Mouse (Mus musculus): ENCODE results near the gene Dtl. TPM values are rescaled to one million over a fixed set of nuclear protein-coding genes. Genes with fewer than 3 reads are reported as not detected.
A peak's percentile ranks its signal among the peaks of the same experiment; 100 is the strongest.

The Dtl gene
- 36.8 and 38.8 TPM in 2 replicates for polyA plus RNA-seq (2015; fragmentation: Nextera tagmentation; extraction: Ambion mirVana)

DNA sequence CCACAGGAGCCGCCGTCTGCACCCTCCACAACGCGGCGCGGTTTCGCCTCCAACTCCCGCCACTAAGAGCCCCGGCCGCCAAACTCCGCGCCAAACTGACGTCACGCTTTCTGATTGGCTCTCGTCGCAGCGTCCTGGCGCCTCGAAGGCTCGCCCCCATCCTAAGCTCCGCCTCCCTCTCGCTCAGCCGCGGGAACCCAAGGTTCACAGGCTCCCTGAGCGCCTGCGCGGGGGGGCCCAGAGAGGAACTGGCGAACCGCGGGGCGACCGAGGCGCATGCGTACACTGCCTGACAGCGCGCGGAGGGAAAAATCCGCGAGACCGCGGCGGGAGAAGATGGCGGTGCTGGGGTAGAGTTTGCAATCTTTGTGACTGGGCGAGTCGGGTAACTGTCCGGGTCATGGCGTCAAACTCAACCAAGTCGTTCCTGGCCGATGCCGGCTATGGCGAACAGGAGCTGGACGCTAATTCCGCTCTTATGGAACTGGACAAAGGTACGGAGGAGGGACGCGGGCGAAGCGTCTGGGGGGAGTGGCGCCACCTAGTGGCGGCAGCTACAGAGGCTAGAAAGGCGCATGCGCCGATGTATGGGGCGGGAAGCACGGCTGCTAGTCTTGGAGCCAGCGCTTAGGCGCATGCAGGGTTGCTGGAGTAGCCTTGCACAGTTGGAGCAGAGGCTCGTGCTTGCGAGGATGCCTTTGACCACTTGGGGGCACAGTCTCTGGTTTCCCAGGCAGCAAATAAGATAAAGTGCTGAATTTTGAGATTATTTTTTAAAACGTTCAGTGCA lies at the start of gene Dtl, which contains the start of gene Ints7:
TSS of gene Dtl (minus strand) at position 87 of the 790 bp plus-strand sequence.
TSS of gene Ints7 (plus strand) at position 179 of the 790 bp plus-strand sequence.
- DNase-seq (ENCODE audit: low spot score), result peak; percentile 100

GRCm38 (mm10) chr1:191625026-191625425 lies 49.7 kb upstream of the Dtl start:
- DNase-seq (ENCODE audit: low spot score), result no peak

- DNase-seq (ENCODE audit: low spot score), result peak; percentile 27
These were observed 49.1 kb upstream of the Dtl start for GRCm38 (mm10) chr1:191624492-191624891.

DNA sequence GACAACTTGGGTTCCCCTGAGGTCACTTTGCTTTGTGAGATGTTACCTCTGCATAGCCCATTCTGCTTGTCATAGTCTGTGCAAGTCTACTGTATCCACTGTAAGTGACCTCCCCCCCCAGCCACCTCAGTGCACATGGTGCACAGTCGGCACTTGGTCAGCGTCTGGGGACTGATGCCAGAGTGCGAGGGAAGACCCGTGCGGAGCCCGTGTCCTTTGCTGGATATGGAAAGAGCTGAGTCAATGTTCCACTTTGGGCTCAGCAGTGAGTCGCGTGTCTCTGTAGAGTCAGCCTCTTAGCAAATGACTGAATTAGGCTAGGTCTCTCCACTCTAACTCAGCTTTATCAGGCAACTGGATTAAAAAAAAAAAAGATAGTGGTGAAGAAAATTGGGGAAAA lies 47.5 kb upstream of the Dtl start:
- no peak for DNase-seq (ENCODE audit: low spot score)

- no peak for DNase-seq (ENCODE audit: low spot score)
These were observed 45.8 kb upstream of the Dtl start for GRCm38 (mm10) chr1:191621096-191621495.

GRCm38 (mm10) chr1:191618067-191618766 lies 42.9 kb upstream of the Dtl start:
- no peak for DNase-seq (ENCODE audit: low spot score)

- no peak for DNase-seq (ENCODE audit: low spot score)
These were observed 42.2 kb upstream of the Dtl start for GRCm38 (mm10) chr1:191617589-191617988.

DNA sequence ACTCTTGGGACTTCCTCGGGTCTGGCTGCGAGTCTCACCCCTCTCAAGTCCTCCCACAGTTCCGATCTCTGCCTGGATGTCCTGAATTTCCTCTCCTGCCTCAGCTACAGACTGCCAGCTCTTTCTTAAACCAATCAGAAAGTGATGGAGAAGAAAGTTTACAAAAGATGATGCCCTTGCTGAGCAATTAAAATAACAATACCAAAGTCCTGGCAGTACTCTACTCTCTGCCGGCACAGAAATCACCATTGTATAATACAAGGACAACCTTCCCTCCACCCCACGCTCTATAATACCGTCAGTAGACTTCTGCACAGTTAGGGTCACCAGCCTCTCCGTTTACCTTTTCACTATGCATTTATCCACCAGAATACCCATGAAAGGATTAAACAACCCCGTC lies 40.9 kb upstream of the Dtl start:
- no peak for DNase-seq (ENCODE audit: low spot score)

- DNase-seq (ENCODE audit: low spot score), result no peak
These were observed 37.5 kb upstream of the Dtl start for GRCm38 (mm10) chr1:191612877-191613276.

- no peak for DNase-seq (ENCODE audit: low spot score)
These were observed 36.3 kb upstream of the Dtl start for GRCm38 (mm10) chr1:191611686-191612085.

GRCm38 (mm10) chr1:191610357-191610756 lies 35.0 kb upstream of the Dtl start:
- DNase-seq (ENCODE audit: low spot score), result no peak

DNA sequence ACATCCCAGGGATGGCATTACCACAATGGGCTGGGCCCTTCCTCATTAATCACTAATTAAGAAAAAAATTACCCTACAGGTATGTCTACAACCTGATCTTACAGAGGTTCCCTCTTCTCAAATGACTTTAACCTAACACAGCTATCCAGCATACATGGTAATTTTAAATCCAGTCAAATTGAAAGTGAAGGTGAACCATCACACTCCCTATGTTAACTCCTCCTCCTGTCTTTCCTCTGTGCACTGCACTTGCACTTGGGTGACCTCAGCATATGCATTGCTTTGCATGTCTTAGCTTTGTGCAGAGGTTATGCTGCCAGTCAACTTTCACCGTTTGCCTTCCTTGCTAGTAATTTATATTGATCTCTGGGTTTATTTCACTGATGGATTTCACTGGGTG lies 34.2 kb upstream of the Dtl start:
- no peak for DNase-seq (ENCODE audit: low spot score)

DNA sequence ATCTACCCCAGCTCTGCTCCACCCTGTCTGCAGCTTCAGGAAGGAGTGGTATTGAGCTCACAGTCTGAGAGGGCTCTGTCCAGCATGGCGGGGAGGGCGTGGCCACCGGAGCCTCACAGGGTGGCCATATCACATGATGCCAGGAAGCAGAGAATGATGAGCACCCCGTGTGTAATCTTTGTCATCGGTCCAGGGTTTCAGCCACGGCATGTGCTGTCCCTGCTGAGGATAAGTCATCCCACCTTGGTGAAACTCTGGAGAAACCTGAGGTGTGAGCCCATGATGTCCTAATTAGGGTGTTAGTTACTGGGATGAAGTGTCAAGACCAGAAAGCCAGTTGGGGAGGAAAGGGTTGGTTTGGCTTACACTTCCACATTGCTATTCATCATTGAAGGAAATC lies 33.7 kb upstream of the Dtl start:
- DNase-seq (ENCODE audit: low spot score), result no peak

DNA sequence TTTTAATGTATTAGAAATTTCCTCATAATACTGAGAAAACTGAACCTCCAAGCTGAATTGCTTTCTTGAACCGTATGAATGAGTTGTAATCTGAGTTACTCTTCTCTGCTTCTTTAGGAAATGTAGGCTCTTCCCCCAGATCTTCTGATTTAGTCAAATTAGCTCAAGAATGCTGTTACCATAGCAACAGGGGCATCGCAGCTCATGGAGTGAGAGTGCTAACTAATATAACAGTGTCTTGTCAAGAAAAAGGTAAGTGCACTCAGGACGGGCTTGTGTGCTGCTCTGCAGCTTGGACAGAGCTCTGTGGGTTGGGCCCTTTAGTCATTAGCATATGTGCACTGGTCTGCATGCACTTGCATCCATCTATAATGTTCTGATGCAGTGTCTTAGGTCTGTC lies 29.3 kb upstream of the Dtl start:
- no peak for DNase-seq (ENCODE audit: low spot score)

GRCm38 (mm10) chr1:191599210-191599609 lies 23.9 kb upstream of the Dtl start:
- peak; percentile 62 for DNase-seq (ENCODE audit: low spot score)

GRCm38 (mm10) chr1:191596076-191596475 lies 20.7 kb upstream of the Dtl start:
- DNase-seq (ENCODE audit: low spot score), result no peak

GRCm38 (mm10) chr1:191592016-191592720 lies 16.8 kb upstream of the Dtl start:
- no peak for DNase-seq (ENCODE audit: low spot score)

DNA sequence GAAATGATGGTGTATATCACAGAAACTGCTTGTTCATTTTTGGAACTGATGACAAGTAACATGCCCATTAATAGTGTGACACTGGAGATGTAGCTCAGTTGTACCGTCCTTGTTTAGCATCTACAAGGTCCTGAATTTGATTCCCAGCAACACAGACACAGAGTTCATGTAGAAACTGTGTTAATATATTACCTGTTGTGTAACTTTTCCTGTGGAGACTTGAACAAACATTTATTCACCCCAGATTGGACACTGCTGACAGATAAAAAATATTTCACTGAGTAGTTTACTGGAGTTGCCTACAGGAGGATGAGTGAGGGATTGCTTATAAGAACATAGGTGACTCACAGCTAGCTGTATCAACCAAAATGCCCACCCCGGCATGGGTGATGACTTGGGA lies 13.4 kb upstream of the Dtl start:
- DNase-seq (ENCODE audit: low spot score), result no peak

DNA sequence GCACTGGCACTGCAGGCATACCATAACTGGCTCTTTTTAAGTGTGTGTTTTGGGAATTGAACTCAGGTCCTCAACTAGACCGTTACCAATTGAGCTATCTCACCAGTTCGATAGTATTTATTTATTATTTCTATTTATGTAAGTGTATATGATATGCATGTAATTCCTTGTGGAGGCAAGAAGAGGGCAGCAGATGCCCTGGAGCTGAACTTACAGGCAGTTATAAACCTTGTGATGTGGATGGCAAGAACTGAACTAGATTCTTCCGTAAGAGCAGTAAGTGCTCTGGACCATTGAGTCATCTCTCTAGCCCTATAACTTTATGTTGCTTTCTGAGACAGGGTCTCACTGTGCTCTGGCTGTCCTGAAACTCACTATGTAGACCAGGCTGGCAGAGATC lies 11.7 kb upstream of the Dtl start:
- no peak for DNase-seq (ENCODE audit: low spot score)

DNA sequence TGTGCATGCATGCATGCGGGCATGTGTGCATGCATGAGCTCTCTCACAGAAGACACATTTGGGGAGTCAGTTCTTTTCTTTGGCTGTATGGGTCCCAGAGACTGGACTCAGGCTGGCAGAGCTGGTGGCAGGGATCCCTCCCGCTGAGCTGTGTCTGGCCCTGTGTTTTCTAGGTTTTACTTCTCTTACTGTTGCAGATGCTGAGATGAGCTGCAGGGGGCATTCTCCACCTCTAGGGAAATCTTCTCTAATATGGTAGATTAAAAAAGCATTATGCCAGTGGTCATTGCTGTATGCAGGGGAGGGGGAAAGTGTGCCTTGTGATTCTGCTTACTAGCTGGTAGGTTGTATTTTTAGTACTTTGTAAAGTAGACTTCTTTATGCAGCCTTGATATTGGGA lies 10.4 kb upstream of the Dtl start:
- DNase-seq (ENCODE audit: low spot score), result no peak

GRCm38 (mm10) chr1:191584483-191584882 lies 9.1 kb upstream of the Dtl start:
- no peak for DNase-seq (ENCODE audit: low spot score)

DNA sequence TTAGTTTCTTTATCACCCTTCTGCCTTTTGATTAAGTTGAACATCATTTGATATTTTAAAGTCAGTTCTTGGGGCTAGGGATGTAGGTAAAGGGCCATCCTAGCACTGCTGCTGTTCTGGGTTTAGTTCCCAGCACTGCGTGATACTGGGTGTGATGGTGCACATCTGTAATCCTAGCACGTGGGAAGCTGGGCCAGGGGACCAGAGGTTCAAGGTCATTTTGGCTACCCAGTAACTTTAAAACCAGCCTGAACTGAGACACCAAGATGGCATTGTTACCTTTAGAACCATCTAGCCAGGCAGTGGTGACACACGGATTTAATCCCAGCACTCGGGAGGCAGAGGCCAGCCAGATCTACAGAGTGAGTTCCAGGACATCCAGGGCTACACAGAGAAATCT lies 8.5 kb upstream of the Dtl start:
- DNase-seq (ENCODE audit: low spot score), result no peak

Measured in thymus, postnatal 0 days (tissue).